Mouse (Mus musculus): ENCODE data around the gene Smyd3. TPM values are rescaled to one million over a fixed set of nuclear protein-coding genes. Genes with fewer than 3 reads are reported as not detected.

The Smyd3 gene
- total and polyA plus RNA-seq, 3 experiments, result 2.7 to 8.1 (median 7.6) TPM

GRCm38 (mm10) chr1:179516941-179517712 is 714 bp downstream of the Smyd3 start:
- H3K9ac ChIP-seq (ENCODE audit: low read depth, low read length), result peak overlapping the region; percentile 66
- peaks cover 2% of the 10 kb centered on the region for H3K4me1 ChIP-seq (ENCODE audit: control insufficient read depth, insufficient read depth, low read length)
- H3K27ac ChIP-seq, result peak overlapping the region; percentile 76
- peak; percentile 7 to 21 for DNase-seq
- 2% methylated on average over 21 of the region's 21 CpGs for whole genome bisulfite sequencing
- peak overlapping the region; percentile 58 for H3K4me3 ChIP-seq
- H3K79me2 ChIP-seq (replicated peaks; ENCODE audit: control insufficient read depth, insufficient read depth, low read length), result no peaks in the 10 kb centered on the region
- no peaks in the 10 kb centered on the region for H3K36me3 ChIP-seq (ENCODE audit: control insufficient read depth, insufficient read depth, low read length)
- no peak for TF ChIP-seq POLR2A (IDR thresholded peaks at IDR 0.05; ENCODE audit: insufficient read depth, low read depth, low read length)
- TF ChIP-seq CTCF (IDR thresholded peaks at IDR 0.05), result no peak
- TF ChIP-seq EP300 (IDR thresholded peaks at IDR 0.05; ENCODE audit: insufficient read depth, low read depth, low read length), result no peak
- H3K27me3 ChIP-seq (ENCODE audit: control insufficient read depth, insufficient read depth, low read length), result no peaks in the 10 kb centered on the region
- intact Hi-C loops (cut with DNase I), result loop anchor here (2.0 kb wide), 1 partner anchor 30 kb away; the partner anchor contains the start of genes Cnst and Tfb2m

GRCm38 (mm10) chr1:179511895-179512294 is 5.9 kb downstream of the Smyd3 start:
- Histone ChIP-seq H3K27ac (no peak overlapping the region), H3K79me2 (replicated peaks; ENCODE audit: control insufficient read depth, insufficient read depth, low read length) (no peaks in the 10 kb centered on the region), H3K36me3 (ENCODE audit: control insufficient read depth, insufficient read depth, low read length) (no peaks in the 10 kb centered on the region), H3K4me3 (no peak overlapping the region), H3K9ac (ENCODE audit: low read depth, low read length) (no peak overlapping the region), H3K4me1 (ENCODE audit: control insufficient read depth, insufficient read depth, low read length) (no peaks in the 10 kb centered on the region), H3K27me3 (ENCODE audit: control insufficient read depth, insufficient read depth, low read length) (no peaks in the 10 kb centered on the region)
- TF ChIP-seq EP300 (IDR thresholded peaks at IDR 0.05; ENCODE audit: insufficient read depth, low read depth, low read length), result no peak
- TF ChIP-seq CTCF (IDR thresholded peaks at IDR 0.05), result no peak
- no peak for TF ChIP-seq POLR2A (IDR thresholded peaks at IDR 0.05; ENCODE audit: insufficient read depth, low read depth, low read length)
- WGBS, result 72% methylated on average over 7 of the region's 7 CpGs
- intact Hi-C loops (cut with DNase I), result no loop called here
- no peak for DNase-seq

GRCm38 (mm10) chr1:179510546-179511340 is 7.1 kb downstream of the Smyd3 start:
- TF ChIP-seq EP300 (IDR thresholded peaks at IDR 0.05; ENCODE audit: insufficient read depth, low read depth, low read length), result no peak
- TF ChIP-seq POLR2A (IDR thresholded peaks at IDR 0.05; ENCODE audit: insufficient read depth, low read depth, low read length), result no peak
- TF ChIP-seq CTCF (IDR thresholded peaks at IDR 0.05), result no peak
- no peak for DNase-seq
- H3K4me1 ChIP-seq (ENCODE audit: control insufficient read depth, insufficient read depth, low read length), result no peaks in the 10 kb centered on the region
- intact Hi-C loops (cut with DNase I), result no loop called here
- no peaks in the 10 kb centered on the region for H3K27me3 ChIP-seq (ENCODE audit: control insufficient read depth, insufficient read depth, low read length)
- H3K36me3 ChIP-seq (ENCODE audit: control insufficient read depth, insufficient read depth, low read length), result no peaks in the 10 kb centered on the region
- no peak overlapping the region for H3K27ac ChIP-seq
- no peaks in the 10 kb centered on the region for H3K79me2 ChIP-seq (replicated peaks; ENCODE audit: control insufficient read depth, insufficient read depth, low read length)
- WGBS, result 82% methylated on average over 13 of the region's 13 CpGs
- H3K9ac ChIP-seq (ENCODE audit: low read depth, low read length), result no peak overlapping the region
- no peak overlapping the region for H3K4me3 ChIP-seq

GRCm38 (mm10) chr1:179506530-179507315 is 11.1 kb downstream of the Smyd3 start:
- Histone ChIP-seq H3K27ac (no peak overlapping the region), H3K4me1 (ENCODE audit: control insufficient read depth, insufficient read depth, low read length) (no peaks in the 10 kb centered on the region), H3K79me2 (replicated peaks; ENCODE audit: control insufficient read depth, insufficient read depth, low read length) (no peaks in the 10 kb centered on the region), H3K36me3 (ENCODE audit: control insufficient read depth, insufficient read depth, low read length) (no peaks in the 10 kb centered on the region), H3K27me3 (ENCODE audit: control insufficient read depth, insufficient read depth, low read length) (no peaks in the 10 kb centered on the region), H3K4me3 (no peak overlapping the region), H3K9ac (ENCODE audit: low read depth, low read length) (no peak overlapping the region)
- TF ChIP-seq EP300 (IDR thresholded peaks at IDR 0.05; ENCODE audit: insufficient read depth, low read depth, low read length) (no peak), POLR2A (IDR thresholded peaks at IDR 0.05; ENCODE audit: insufficient read depth, low read depth, low read length) (no peak), CTCF (IDR thresholded peaks at IDR 0.05) (peak; percentile 90)
- DNase-seq, result peak in 1 of 2 experiments; percentile 17
- intact Hi-C loops (cut with DNase I), result loop anchor here (1.0 kb wide), 1 partner anchor 118 kb away; no protein-coding TSS in a partner anchor
- WGBS, result 59% methylated on average over 9 of the region's 9 CpGs

- no peaks in the 10 kb centered on the region for H3K4me1 ChIP-seq (ENCODE audit: control insufficient read depth, insufficient read depth, low read length)
- no peak for TF ChIP-seq EP300 (IDR thresholded peaks at IDR 0.05; ENCODE audit: insufficient read depth, low read depth, low read length)
- peak; percentile 89 for TF ChIP-seq CTCF (IDR thresholded peaks at IDR 0.05)
- H3K27ac ChIP-seq, result no peak overlapping the region
- 8% methylated on average over 3 of the region's 3 CpGs for WGBS
- intact Hi-C loops (cut with DNase I), result loop anchor here (5.0 kb wide), 1 partner anchor 230 kb away; no protein-coding TSS in a partner anchor
- H3K4me3 ChIP-seq, result no peak overlapping the region
- no peaks in the 10 kb centered on the region for H3K27me3 ChIP-seq (ENCODE audit: control insufficient read depth, insufficient read depth, low read length)
- no peak overlapping the region for H3K9ac ChIP-seq (ENCODE audit: low read depth, low read length)
- H3K36me3 ChIP-seq (ENCODE audit: control insufficient read depth, insufficient read depth, low read length), result no peaks in the 10 kb centered on the region
- DNase-seq, result no peak
- no peaks in the 10 kb centered on the region for H3K79me2 ChIP-seq (replicated peaks; ENCODE audit: control insufficient read depth, insufficient read depth, low read length)
Observed at GRCm38 (mm10) chr1:179502565-179502964, 15.3 kb downstream of the Smyd3 start.
